Mouse (Mus musculus) limb, embryonic 10.5 days (tissue): Measurements from ENCODE around the gene Il27ra. TPM values are rescaled to one million over a fixed set of nuclear protein-coding genes. Genes with fewer than 3 reads are reported as not detected.

Source experiments
- DNase-seq: peaks from one replicate; pipeline ENCODE4 v3.0.0-alpha.2; 2017; ENCODE audit warnings: low spot score
- H3K27ac ChIP-seq: fragments of 300-500 bp; sonication (generic); 2 replicates; pipeline ENCODE4 v1.5.1; 2016; ENCODE audit warnings: mild to moderate bottlenecking
- H3K27me3 ChIP-seq: fragments of 300-500 bp; sonication (generic); 2 replicates; pipeline ENCODE4 v1.6.1; 2016; ENCODE audit warnings: low read depth, mild to moderate bottlenecking; ENCODE audit not compliant: poor library complexity, severe bottlenecking
- H3K36me3 ChIP-seq: fragments of 300-500 bp; sonication (generic); 2 replicates; pipeline ENCODE4 v1.6.1; 2016; ENCODE audit warnings: mild to moderate bottlenecking, moderate library complexity
- H3K4me1 ChIP-seq: fragments of 300-500 bp; sonication (generic); 2 replicates; pipeline ENCODE4 v1.6.1; 2016
- H3K4me3 ChIP-seq: fragments of 300-500 bp; sonication (generic); 2 replicates; pipeline ENCODE4 v1.5.1; 2016; ENCODE audit warnings: mild to moderate bottlenecking, moderate library complexity
- H3K9me3 ChIP-seq: fragments of 300-500 bp; sonication (generic); replicated peaks from 2 replicates; pipeline ENCODE4 v1.6.1; 2016; ENCODE audit warnings: mild to moderate bottlenecking
- WGBS: fragments of 180-500 bp; shearing (Covaris S2); methylation state at CpG from one replicate; pipeline ENCODE4 v1.1.7; 2016; 5-methylcytosine and 5-hydroxymethylcytosine counted together
- polyA plus RNA-seq: library from polyadenylated mRNA; unstranded; fragments of >200 nt; fragmentation: Nextera tagmentation; extraction: Ambion mirVana; gene quantifications from 2 replicates; pipeline ENCODE4 v1.2.1, GENCODE M21; 2016

The Il27ra gene
- polyA plus RNA-seq, 1 experiment from 2014 or later, result 0.58 TPM

- Histone ChIP-seq H3K36me3 (peaks cover 32% of the 10 kb centered on the region), H3K27me3 (no peaks in the 10 kb centered on the region), H3K4me3 (no peak overlapping the region), H3K4me1 (peaks cover 69% of the 10 kb centered on the region), H3K27ac (no peak overlapping the region), H3K9me3 (no peaks in the 10 kb centered on the region)
- 70% methylated on average over 3 of the region's 3 CpGs for WGBS
- DNase-seq, result no peak
Measured at GRCm38 (mm10) chr8:84071921-84072320, 29.5 kb upstream of the Il27ra start.

GRCm38 (mm10) chr8:84070667-84071066 lies 28.3 kb upstream of the Il27ra start:
- Histone ChIP-seq H3K4me3 (no peak overlapping the region), H3K27me3 (no peaks in the 10 kb centered on the region), H3K9me3 (no peaks in the 10 kb centered on the region), H3K4me1 (peaks cover 59% of the 10 kb centered on the region), H3K36me3 (peaks cover 20% of the 10 kb centered on the region), H3K27ac (no peak overlapping the region)
- DNase-seq, result no peak
- WGBS, result 94% methylated on average over 2 of the region's 2 CpGs

GRCm38 (mm10) chr8:84070241-84070640 lies 27.9 kb upstream of the Il27ra start:
- Histone ChIP-seq H3K4me3 (no peak overlapping the region), H3K27ac (no peak overlapping the region), H3K27me3 (no peaks in the 10 kb centered on the region), H3K36me3 (peaks cover 16% of the 10 kb centered on the region), H3K4me1 (peaks cover 57% of the 10 kb centered on the region), H3K9me3 (no peaks in the 10 kb centered on the region)
- DNase-seq, result no peak
- WGBS, result 84% methylated on average over 5 of the region's 5 CpGs

GRCm38 (mm10) chr8:84069750-84070149 lies 27.4 kb upstream of the Il27ra start:
- 85% methylated on average over 2 of the region's 2 CpGs for WGBS
- Histone ChIP-seq H3K27ac (no peak overlapping the region), H3K36me3 (peaks cover 11% of the 10 kb centered on the region), H3K4me3 (no peak overlapping the region), H3K9me3 (no peaks in the 10 kb centered on the region), H3K27me3 (no peaks in the 10 kb centered on the region), H3K4me1 (peaks cover 56% of the 10 kb centered on the region)
- no peak for DNase-seq

GRCm38 (mm10) chr8:84069169-84069568 lies 26.8 kb upstream of the Il27ra start:
- no peak for DNase-seq
- no peaks in the 10 kb centered on the region for H3K9me3 ChIP-seq
- WGBS, result 58% methylated on average over 1 of the region's 1 CpGs
- H3K36me3 ChIP-seq, result peaks cover 5% of the 10 kb centered on the region
- no peak overlapping the region for H3K27ac ChIP-seq
- no peaks in the 10 kb centered on the region for H3K27me3 ChIP-seq
- peaks cover 56% of the 10 kb centered on the region for H3K4me1 ChIP-seq
- H3K4me3 ChIP-seq, result no peak overlapping the region

GRCm38 (mm10) chr8:84068316-84069035 lies 26.1 kb upstream of the Il27ra start:
- 59% methylated on average over 12 of the region's 12 CpGs for WGBS
- Histone ChIP-seq H3K27me3 (no peaks in the 10 kb centered on the region), H3K4me3 (0 out of 2 replicates have a peak overlapping the region, but pooled peaks have one; percentile 1), H3K9me3 (no peaks in the 10 kb centered on the region), H3K36me3 (no peaks in the 10 kb centered on the region), H3K27ac (no peak overlapping the region), H3K4me1 (peaks cover 52% of the 10 kb centered on the region)
- DNase-seq, result no peak

- DNase-seq, result no peak
- H3K36me3 ChIP-seq, result no peaks in the 10 kb centered on the region
- H3K4me3 ChIP-seq, result peak overlapping the region; percentile 86
- H3K27ac ChIP-seq, result no peak overlapping the region; the same call in 1 of the 2 replicates
- WGBS, result 85% methylated on average over 7 of the region's 7 CpGs
- no peaks in the 10 kb centered on the region for H3K9me3 ChIP-seq
- H3K4me1 ChIP-seq, result peaks cover 48% of the 10 kb centered on the region
- no peaks in the 10 kb centered on the region for H3K27me3 ChIP-seq
Measured at GRCm38 (mm10) chr8:84067911-84068310, 25.5 kb upstream of the Il27ra start.

- H3K4me3 ChIP-seq, result peak overlapping the region; percentile 86
- WGBS, result under 1% methylated on average over 57 of the region's 58 CpGs
- peaks cover 41% of the 10 kb centered on the region for H3K4me1 ChIP-seq
- H3K27me3 ChIP-seq, result no peaks in the 10 kb centered on the region
- H3K36me3 ChIP-seq, result no peaks in the 10 kb centered on the region
- no peaks in the 10 kb centered on the region for H3K9me3 ChIP-seq
- peak; percentile 97 for DNase-seq
- peak overlapping the region; percentile 96 for H3K27ac ChIP-seq
Measured at GRCm38 (mm10) chr8:84067047-84067573, 24.7 kb upstream of the Il27ra start.

GRCm38 (mm10) chr8:84066291-84066930 lies 24.0 kb upstream of the Il27ra start, which contains the start of gene Rfx1:
Rfx1 (plus strand) TSS chr8:84066834.
- Histone ChIP-seq H3K4me3 (peak within 1 kb of the TSS; percentile 86), H3K9me3 (no peaks in the 10 kb centered on the region), H3K27ac (peak within 1 kb of the TSS; percentile 96), H3K4me1 (peaks cover 38% of the 10 kb centered on the region), H3K36me3 (no peaks in the 10 kb centered on the region), H3K27me3 (no peaks in the 10 kb centered on the region)
- under 1% methylated on average over 51 of the region's 51 CpGs for whole genome bisulfite sequencing
- peak; percentile 97 for DNase-seq

- WGBS, result 32% methylated on average over 5 of the region's 5 CpGs
- no peak for DNase-seq
Measured at GRCm38 (mm10) chr8:84065457-84066072, 23.2 kb upstream of the Il27ra start.

GRCm38 (mm10) chr8:84065037-84065436 lies 22.6 kb upstream of the Il27ra start, which contains the start of gene Gm10643:
Gm10643 (minus strand) TSS chr8:84065137.
- no peak for DNase-seq
- no peaks in the 10 kb centered on the region for H3K9me3 ChIP-seq
- H3K36me3 ChIP-seq, result no peaks in the 10 kb centered on the region
- no peaks in the 10 kb centered on the region for H3K27me3 ChIP-seq
- H3K27ac ChIP-seq, result peak within 1 kb of the TSS; percentile 96
- H3K4me3 ChIP-seq, result peak within 1 kb of the TSS; percentile 86
- 88% methylated on average over 1 of the region's 1 CpGs for WGBS
- peaks cover 35% of the 10 kb centered on the region for H3K4me1 ChIP-seq

More at GRCm38 (mm10) chr8:84065457-84066072, 23.2 kb upstream of the Il27ra start:
- Histone ChIP-seq H3K27ac (peak overlapping the region; percentile 96), H3K27me3 (no peaks in the 10 kb centered on the region), H3K4me3 (peak overlapping the region; percentile 86), H3K36me3 (no peaks in the 10 kb centered on the region), H3K9me3 (no peaks in the 10 kb centered on the region), H3K4me1 (peaks cover 38% of the 10 kb centered on the region)

- Histone ChIP-seq H3K27me3 (no peaks in the 10 kb centered on the region), H3K4me3 (no peak overlapping the region), H3K27ac (no peak overlapping the region), H3K9me3 (no peaks in the 10 kb centered on the region), H3K36me3 (no peaks in the 10 kb centered on the region), H3K4me1 (peaks cover 25% of the 10 kb centered on the region)
- WGBS, result 69% methylated on average over 8 of the region's 8 CpGs
- no peak for DNase-seq
Measured at GRCm38 (mm10) chr8:84063861-84064610, 21.6 kb upstream of the Il27ra start.
